Mouse (Mus musculus) erythroblast, adult 5-6 weeks (primary cell): ENCODE results near the gene Leng9. TPM values are rescaled to one million over a fixed set of nuclear protein-coding genes. Genes with fewer than 3 reads are reported as not detected.

ENCODE experiments used
- total RNA-seq, 2 experiments: library from RNA; stranded (forward) in 1 of 2; stranded (reverse) in 1 of 2; fragments of 150-400 nt in 1 of 2; fragments of 200-764, 138-1000 nt in 1 of 2; gene quantifications; 2 replicates each; pipeline versions ENCODE4 v1.2.3 to v1.2.4; 2015 to 2017; ENCODE audit warnings: low replicate concordance in 2 of 2

Gene Leng9
- total RNA-seq, 2 experiments from 2014 or later = 0.77 TPM; not detected in 1

Other genes with a start within 250 kb of the Leng9 start
- gene Lilra6, start 234.9 kb downstream of the Leng9 start, total RNA-seq (2015; ENCODE audit: low replicate concordance) = 13.6 and 20.8 TPM in 2 replicates
- 3.1 and 3.9 TPM in 2 replicates for gene Lilra6, start 234.9 kb downstream of the Leng9 start, total RNA-seq (2017; ENCODE audit: low replicate concordance)
- 16.5 and 25.6 TPM in 2 replicates for gene Lair1, start 87.2 kb downstream of the Leng9 start, total RNA-seq (2015; ENCODE audit: low replicate concordance)
- gene Lair1, start 87.2 kb downstream of the Leng9 start, total RNA-seq (2017; ENCODE audit: low replicate concordance) = 9.6 and 13.4 TPM in 2 replicates
- not detected in 2 replicates for gene Ttyh1, start 31.0 kb downstream of the Leng9 start, total RNA-seq (2015; ENCODE audit: low replicate concordance)
- gene Ttyh1, start 31.0 kb downstream of the Leng9 start, total RNA-seq (2017; ENCODE audit: low replicate concordance) = 0.28 and 3.0 TPM in 2 replicates
- 147 and 153 TPM in 2 replicates for gene Leng8, start 13.3 kb downstream of the Leng9 start, total RNA-seq (2015; ENCODE audit: low replicate concordance)
- 144 and 160 TPM in 2 replicates for gene Leng8, start 13.3 kb downstream of the Leng9 start, total RNA-seq (2017; ENCODE audit: low replicate concordance)
- gene Cdc42ep5, start 14.5 kb upstream of the Leng9 start, total RNA-seq (2015; ENCODE audit: low replicate concordance) = not detected in 2 replicates
- not detected in 2 replicates for gene Cdc42ep5, start 14.5 kb upstream of the Leng9 start, total RNA-seq (2017; ENCODE audit: low replicate concordance)
- gene Lilra5, start 87.4 kb upstream of the Leng9 start, total RNA-seq (2015; ENCODE audit: low replicate concordance) = 1.5 and 1.7 TPM in 2 replicates
- gene Lilra5, start 87.4 kb upstream of the Leng9 start, total RNA-seq (2017; ENCODE audit: low replicate concordance) = 1.1 TPM in 1 of 2 replicates, not detected in the other
- gene Ncr1, start 187.3 kb upstream of the Leng9 start, total RNA-seq (2015; ENCODE audit: low replicate concordance) = 3.8 and 4.0 TPM in 2 replicates
- gene Ncr1, start 187.3 kb upstream of the Leng9 start, total RNA-seq (2017; ENCODE audit: low replicate concordance) = 0.85 and 1.3 TPM in 2 replicates
- not detected in 2 replicates for gene Gp6, start 247.4 kb upstream of the Leng9 start, total RNA-seq (2015; ENCODE audit: low replicate concordance)
- gene Gp6, start 247.4 kb upstream of the Leng9 start, total RNA-seq (2017; ENCODE audit: low replicate concordance) = 0.09 and 0.56 TPM in 2 replicates